Mouse (Mus musculus) midbrain, embryonic 11.5 days (tissue): ENCODE measurements at regions not wholly inside any gene's neighbourhood (a gene's known extent, or its start where the extent isn't known, plus 50 kb on each side); places are given as distances from the start of the nearest gene placed in this dataset.
A peak's percentile ranks its signal among the peaks of the same experiment; 100 is the strongest.

Experiments used
- ATAC-seq: fragments of 200-750 bp; cut with Nextera tagmentation; 2 replicates; pipeline ENCODE4 v1.8.0; 2017; ENCODE audit warnings: moderate TSS enrichment, moderate library complexity; ENCODE audit not compliant: low FRiP score
- DNase-seq: peaks from one replicate; pipeline ENCODE4 v3.0.0; 2015; ENCODE audit warnings: low spot score; ENCODE audit errors: missing footprints
- H3K27ac ChIP-seq: fragments of 300-500 bp; sonication (generic); 2 replicates; pipeline ENCODE4 v1.5.1; 2014; ENCODE audit warnings: low read depth, low read length
- H3K27me3 ChIP-seq: fragments of 300-500 bp; sonication (generic); 2 replicates; pipeline ENCODE4 v1.6.1; 2014; ENCODE audit warnings: mild to moderate bottlenecking, low read length, moderate library complexity, mixed read lengths; ENCODE audit not compliant: control insufficient read depth, insufficient read depth
- H3K36me3 ChIP-seq: fragments of 300-500 bp; sonication (generic); 2 replicates; pipeline ENCODE4 v1.6.1; 2014; ENCODE audit warnings: mild to moderate bottlenecking, low read length, moderate library complexity, mixed read lengths; ENCODE audit not compliant: control insufficient read depth, insufficient read depth
- H3K4me1 ChIP-seq: fragments of 300-500 bp; sonication (generic); 2 replicates; pipeline ENCODE4 v1.6.1; 2014; ENCODE audit warnings: low read length; ENCODE audit not compliant: control insufficient read depth, insufficient read depth
- H3K4me2 ChIP-seq: fragments of 300-500 bp; sonication (generic); 2 replicates; pipeline ENCODE4 v1.6.1; 2014; ENCODE audit warnings: mild to moderate bottlenecking, moderate library complexity
- H3K4me3 ChIP-seq: fragments of 300-500 bp; sonication (generic); 2 replicates; pipeline ENCODE4 v1.5.1; 2014; ENCODE audit warnings: low read depth, low read length
- H3K9ac ChIP-seq: fragments of 300-500 bp; sonication (generic); 2 replicates; pipeline ENCODE4 v1.6.1; 2014; ENCODE audit warnings: low read length
- H3K9me3 ChIP-seq: fragments of 300-500 bp; sonication (generic); 2 replicates; pipeline ENCODE4 v1.6.1; 2016; ENCODE audit warnings: low read length; ENCODE audit not compliant: control insufficient read depth
- WGBS: fragments of 180-500 bp; shearing (Covaris S2); extraction: QIAGEN DNeasy Blood & Tissue Kit; methylation state at CpG from one replicate; pipeline ENCODE4 v1.1.7; 2014; 5-methylcytosine and 5-hydroxymethylcytosine counted together

GRCm38 (mm10) chr6:80862256-80862655 is 843.6 kb downstream of the Lrrtm4 start:
- H3K27ac ChIP-seq, result no peak overlapping the region
- ATAC-seq, result no peak
- no peak for DNase-seq

GRCm38 (mm10) chr6:80862741-80863140 is 844.1 kb downstream of the Lrrtm4 start:
- ATAC-seq (no peak), DNase-seq (no peak)
- no peaks in the 10 kb centered on the region for H3K4me1 ChIP-seq
- H3K9ac ChIP-seq, result no peak overlapping the region
- no peaks in the 10 kb centered on the region for H3K9me3 ChIP-seq
- H3K4me2 ChIP-seq, result no peak overlapping the region
- no peak overlapping the region for H3K27ac ChIP-seq
- H3K36me3 ChIP-seq, result no peaks in the 10 kb centered on the region
- WGBS, result 95% methylated on average over 2 of the region's 2 CpGs
- H3K4me3 ChIP-seq, result no peak overlapping the region
- no peaks in the 10 kb centered on the region for H3K27me3 ChIP-seq

More at GRCm38 (mm10) chr6:80862256-80862655, 843.6 kb downstream of the Lrrtm4 start:
- no peak overlapping the region for H3K4me2 ChIP-seq
- H3K36me3 ChIP-seq, result no peaks in the 10 kb centered on the region
- no peak overlapping the region for H3K4me3 ChIP-seq
- WGBS, result 89% methylated on average over 2 of the region's 2 CpGs
- no peaks in the 10 kb centered on the region for H3K27me3 ChIP-seq
- H3K4me1 ChIP-seq, result no peaks in the 10 kb centered on the region
- no peak overlapping the region for H3K9ac ChIP-seq
- H3K9me3 ChIP-seq, result no peaks in the 10 kb centered on the region

GRCm38 (mm10) chr6:80865809-80866603 is 847.3 kb downstream of the Lrrtm4 start:
- H3K27ac ChIP-seq, result no peak overlapping the region
- H3K4me2 ChIP-seq, result no peak overlapping the region
- no peaks in the 10 kb centered on the region for H3K9me3 ChIP-seq
- ATAC-seq (no peak), DNase-seq (peak; percentile 23)
- H3K36me3 ChIP-seq, result no peaks in the 10 kb centered on the region
- no peaks in the 10 kb centered on the region for H3K4me1 ChIP-seq
- WGBS, result 88% methylated on average over 6 of the region's 6 CpGs
- H3K9ac ChIP-seq, result no peak overlapping the region
- H3K4me3 ChIP-seq, result no peak overlapping the region
- no peaks in the 10 kb centered on the region for H3K27me3 ChIP-seq

DNA sequence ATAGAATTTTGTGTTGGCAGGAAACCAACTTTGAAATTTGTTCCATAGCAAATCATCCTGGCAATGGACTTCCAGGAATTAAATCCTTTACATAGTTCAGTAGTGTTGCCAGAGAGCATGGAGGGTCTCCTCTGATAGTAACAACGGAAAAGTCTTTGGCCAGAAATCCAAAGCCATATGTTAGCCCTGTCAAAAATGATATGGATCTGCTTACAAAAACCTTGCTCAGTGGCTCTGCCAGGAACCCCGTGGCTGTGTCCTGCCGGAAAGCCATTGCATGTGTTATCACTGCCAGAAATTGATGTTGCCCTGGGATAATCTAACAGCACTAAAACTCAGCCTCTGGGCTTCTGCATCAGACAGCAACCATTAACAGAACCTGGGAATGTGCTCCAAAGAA is 866.7 kb downstream of the Lrrtm4 start:
- Histone ChIP-seq H3K4me3 (no peak overlapping the region), H3K4me1 (no peaks in the 10 kb centered on the region), H3K27me3 (no peaks in the 10 kb centered on the region), H3K9ac (no peak overlapping the region), H3K4me2 (no peak overlapping the region), H3K27ac (no peak overlapping the region), H3K36me3 (no peaks in the 10 kb centered on the region), H3K9me3 (no peaks in the 10 kb centered on the region)
- 79% methylated on average over 3 of the region's 3 CpGs for WGBS
- DNase-seq, result no peak
- ATAC-seq, result no peak

DNA sequence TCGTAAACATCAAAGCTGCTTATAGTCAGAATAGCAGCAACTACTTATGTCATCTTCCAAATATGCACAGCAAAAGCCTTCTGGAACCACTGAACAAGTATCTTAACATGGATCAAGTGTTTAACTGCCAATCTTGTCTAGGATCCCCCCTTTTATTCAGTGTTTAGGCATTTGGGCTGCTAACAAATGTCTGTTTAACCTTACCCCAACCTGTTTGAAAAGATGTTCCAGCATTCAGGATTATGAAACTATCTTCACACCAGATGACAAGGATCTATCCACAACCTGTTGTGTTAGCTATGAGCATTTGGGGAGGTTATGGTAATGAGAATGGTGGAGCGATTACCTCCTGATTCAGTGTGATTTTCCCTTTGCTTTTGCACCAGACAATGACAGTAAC is 886.5 kb downstream of the Lrrtm4 start:
- H3K4me2 ChIP-seq, result no peak overlapping the region
- no peaks in the 10 kb centered on the region for H3K4me1 ChIP-seq
- H3K9me3 ChIP-seq, result no peaks in the 10 kb centered on the region
- no peak overlapping the region for H3K4me3 ChIP-seq
- no peak for ATAC-seq
- DNase-seq, result no peak
- no peaks in the 10 kb centered on the region for H3K36me3 ChIP-seq
- no peak overlapping the region for H3K27ac ChIP-seq
- WGBS, result 94% methylated on average over 2 of the region's 2 CpGs
- no peak overlapping the region for H3K9ac ChIP-seq
- H3K27me3 ChIP-seq, result no peaks in the 10 kb centered on the region

- Histone ChIP-seq H3K9ac (no peak overlapping the region), H3K36me3 (no peaks in the 10 kb centered on the region), H3K27ac (no peak overlapping the region), H3K9me3 (no peaks in the 10 kb centered on the region), H3K4me1 (no peaks in the 10 kb centered on the region), H3K4me2 (no peak overlapping the region), H3K27me3 (no peaks in the 10 kb centered on the region), H3K4me3 (no peak overlapping the region)
- ATAC-seq (no peak), DNase-seq (no peak)
- WGBS, result 62% methylated on average over 1 of the region's 1 CpGs
Observed at GRCm38 (mm10) chr6:80929799-80930198, 911.1 kb downstream of the Lrrtm4 start.

GRCm38 (mm10) chr6:80975162-80975561 is 948.3 kb upstream of the Gcfc2 start:
- Histone ChIP-seq H3K4me3 (no peak overlapping the region), H3K27ac (no peak overlapping the region), H3K4me1 (no peaks in the 10 kb centered on the region), H3K36me3 (no peaks in the 10 kb centered on the region), H3K9me3 (no peaks in the 10 kb centered on the region), H3K27me3 (no peaks in the 10 kb centered on the region), H3K4me2 (no peak overlapping the region), H3K9ac (no peak overlapping the region)
- no peak for ATAC-seq
- 78% methylated on average over 2 of the region's 2 CpGs for WGBS
- DNase-seq, result no peak

- Histone ChIP-seq H3K27me3 (no peaks in the 10 kb centered on the region), H3K4me1 (no peaks in the 10 kb centered on the region), H3K4me3 (no peak overlapping the region), H3K4me2 (no peak overlapping the region), H3K27ac (no peak overlapping the region), H3K9me3 (no peaks in the 10 kb centered on the region), H3K9ac (no peak overlapping the region), H3K36me3 (no peaks in the 10 kb centered on the region)
- no peak for ATAC-seq
- DNase-seq, result no peak
- 74% methylated on average over 3 of the region's 3 CpGs for WGBS
Observed at GRCm38 (mm10) chr6:80993511-80993910, 930.0 kb upstream of the Gcfc2 start.

DNA sequence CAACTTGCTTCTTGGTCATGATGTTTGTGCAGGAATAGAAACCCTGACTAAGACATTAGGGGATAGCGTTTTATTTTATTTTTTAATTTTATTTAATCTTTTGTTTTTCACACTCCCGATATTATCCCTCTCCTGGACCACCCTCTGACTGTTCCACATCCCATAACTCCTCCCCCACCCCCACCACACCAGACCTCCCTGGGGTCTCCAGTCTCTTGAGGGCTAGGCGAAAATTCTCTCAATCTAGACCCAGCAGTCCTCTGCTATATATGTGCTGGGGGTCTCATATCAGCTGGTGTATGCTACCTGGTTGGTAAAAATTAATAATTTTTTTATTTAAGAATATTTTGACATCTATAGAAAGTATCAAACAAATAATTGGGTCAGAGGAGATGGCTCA is 898.9 kb upstream of the Gcfc2 start:
- WGBS, result 84% methylated on average over 3 of the region's 3 CpGs
- H3K9me3 ChIP-seq, result no peaks in the 10 kb centered on the region
- no peak for ATAC-seq
- no peak for DNase-seq
- no peaks in the 10 kb centered on the region for H3K36me3 ChIP-seq
- H3K9ac ChIP-seq, result no peak overlapping the region
- H3K4me1 ChIP-seq, result no peaks in the 10 kb centered on the region
- no peak overlapping the region for H3K4me3 ChIP-seq
- no peak overlapping the region for H3K27ac ChIP-seq
- no peak overlapping the region for H3K4me2 ChIP-seq
- H3K27me3 ChIP-seq, result no peaks in the 10 kb centered on the region
